Mouse (Mus musculus): ENCODE results near the gene Plekhm1.

The Plekhm1 gene

GRCm38 (mm10) chr11:103394604-103395003, 17.9 kb downstream of the Plekhm1 start:
- DNase-seq (ENCODE audit: low read depth, low spot score) = no peak

- DNase-seq (ENCODE audit: low read depth, low spot score) = no peak
Observed at GRCm38 (mm10) chr11:103394025-103394424, 18.5 kb downstream of the Plekhm1 start.

GRCm38 (mm10) chr11:103387870-103388526, 24.5 kb downstream of the Plekhm1 start:
- DNase-seq (ENCODE audit: low read depth, low spot score) = no peak

GRCm38 (mm10) chr11:103386827-103387226, 25.7 kb downstream of the Plekhm1 start:
- DNase-seq (ENCODE audit: low read depth, low spot score) = no peak

GRCm38 (mm10) chr11:103381956-103382613, 30.4 kb downstream of the Plekhm1 start:
- DNase-seq (ENCODE audit: low read depth, low spot score) = no peak

GRCm38 (mm10) chr11:103381505-103381904, 31.0 kb downstream of the Plekhm1 start:
- DNase-seq (ENCODE audit: low read depth, low spot score) = no peak

- DNase-seq (ENCODE audit: low read depth, low spot score) = no peak
Observed at GRCm38 (mm10) chr11:103380460-103380859, 32.0 kb downstream of the Plekhm1 start.

GRCm38 (mm10) chr11:103378341-103378740, 34.1 kb downstream of the Plekhm1 start:
- no peak for DNase-seq (ENCODE audit: low read depth, low spot score)

GRCm38 (mm10) chr11:103375772-103376171, 36.7 kb downstream of the Plekhm1 start:
- DNase-seq (ENCODE audit: low read depth, low spot score) = no peak

GRCm38 (mm10) chr11:103375258-103375657, 37.2 kb downstream of the Plekhm1 start:
- no peak for DNase-seq (ENCODE audit: low read depth, low spot score)

GRCm38 (mm10) chr11:103373922-103374321, 38.6 kb downstream of the Plekhm1 start:
- no peak for DNase-seq (ENCODE audit: low read depth, low spot score)

GRCm38 (mm10) chr11:103372561-103372960, 39.9 kb downstream of the Plekhm1 start:
- DNase-seq (ENCODE audit: low read depth, low spot score) = no peak

- DNase-seq (ENCODE audit: low read depth, low spot score) = no peak
Observed at GRCm38 (mm10) chr11:103372068-103372467, 40.4 kb downstream of the Plekhm1 start.

GRCm38 (mm10) chr11:103371222-103371539, 41.3 kb downstream of the Plekhm1 start:
- DNase-seq (ENCODE audit: low read depth, low spot score) = no peak

GRCm38 (mm10) chr11:103370397-103371221, 41.9 kb downstream of the Plekhm1 start:
- DNase-seq (ENCODE audit: low read depth, low spot score) = no peak

- DNase-seq (ENCODE audit: low read depth, low spot score) = no peak
Observed at GRCm38 (mm10) chr11:103365530-103365929, 47.0 kb downstream of the Plekhm1 start.

- no peak for DNase-seq (ENCODE audit: low read depth, low spot score)
Observed at GRCm38 (mm10) chr11:103365022-103365421, 47.5 kb downstream of the Plekhm1 start.

- no peak for DNase-seq (ENCODE audit: low read depth, low spot score)
Observed at GRCm38 (mm10) chr11:103364335-103364734, 48.2 kb downstream of the Plekhm1 start.

- DNase-seq (ENCODE audit: low read depth, low spot score) = no peak
Observed at GRCm38 (mm10) chr11:103363214-103364148, 49.0 kb downstream of the Plekhm1 start, which contains the start of gene Arhgap27. TSS of gene Arhgap27 (minus strand) at chr11:103363692.

- DNase-seq (ENCODE audit: low read depth, low spot score) = no peak
Observed at GRCm38 (mm10) chr11:103362521-103363181, 49.8 kb downstream of the Plekhm1 start.

- DNase-seq (ENCODE audit: low read depth, low spot score) = no peak
Observed at GRCm38 (mm10) chr11:103362054-103362432, 50.4 kb downstream of the Plekhm1 start.
